Mouse (Mus musculus) liver, embryonic 14.5 days (tissue): Measurements from ENCODE around the gene Ramp1. TPM values are rescaled to one million over a fixed set of nuclear protein-coding genes. Genes with fewer than 3 reads are reported as not detected.

ENCODE experiments used
- ATAC-seq: fragments of 200-750 bp; cut with Nextera tagmentation; 2 replicates; pipeline ENCODE4 v1.8.0; 2017; ENCODE audit warnings: moderate number of reproducible peaks, mild to moderate bottlenecking, moderate library complexity; ENCODE audit not compliant: insufficient read depth
- DNase-seq, 3 experiments: peaks; one replicate each; pipeline ENCODE4 v3.0.0-alpha.2; 2012 to 2013; ENCODE audit warnings: low read depth in 3 of 3, low spot score in 3 of 3
- H3K27ac ChIP-seq: fragments of 300-500 bp; sonication (generic); 2 replicates; pipeline ENCODE4 v1.5.1; 2014; ENCODE audit warnings: moderate library complexity, mild to moderate bottlenecking, control low read depth, inconsistent platforms
- H3K27me3 ChIP-seq: fragments of 300-500 bp; sonication (generic); 2 replicates; pipeline ENCODE4 v1.6.1; 2014; ENCODE audit warnings: mild to moderate bottlenecking, low read length, moderate library complexity; ENCODE audit not compliant: control insufficient read depth, insufficient read depth
- H3K36me3 ChIP-seq: fragments of 300-500 bp; sonication (generic); replicated peaks from 2 replicates; pipeline ENCODE4 v1.6.1; 2014; ENCODE audit warnings: low read depth; ENCODE audit not compliant: control insufficient read depth, insufficient read depth
- H3K4me1 ChIP-seq, 2 experiments: fragments of 200-500 bp in 1 of 2; fragments of 300-500 bp in 1 of 2; sonication (generic) in 1 of 2; replicated peaks; 2 replicates each; pipeline ENCODE4 v1.6.1; 2012 to 2014; ENCODE audit warnings: antibody characterized with exemption in 1 of 2, inconsistent platforms in 1 of 2, low read length in 1 of 2; ENCODE audit not compliant: control insufficient read depth in 2 of 2, insufficient read depth in 2 of 2
- H3K4me2 ChIP-seq: fragments of 300-500 bp; sonication (generic); 2 replicates; pipeline ENCODE4 v1.6.1; 2014; ENCODE audit warnings: low read depth, mild to moderate bottlenecking, control low read depth, moderate library complexity
- H3K4me3 ChIP-seq, 2 experiments: fragments of 200-500 bp in 1 of 2; fragments of 300-500 bp in 1 of 2; sonication (generic) in 1 of 2; 2 replicates each; pipeline ENCODE4 v1.5.1; 2012 to 2014; ENCODE audit warnings: low read depth in 2 of 2, low read length in 2 of 2, mild to moderate bottlenecking in 2 of 2, control low read depth in 1 of 2, inconsistent platforms in 1 of 2, moderate library complexity in 1 of 2; ENCODE audit not compliant: insufficient read depth in 1 of 2
- H3K9ac ChIP-seq: fragments of 300-500 bp; sonication (generic); replicated peaks from 2 replicates; pipeline ENCODE4 v1.6.1; 2014; ENCODE audit warnings: mild to moderate bottlenecking, control low read depth, moderate library complexity
- H3K9me3 ChIP-seq: fragments of 300-500 bp; sonication (generic); 2 replicates; pipeline ENCODE4 v1.6.1; 2016; ENCODE audit warnings: low read length, mixed read lengths; ENCODE audit not compliant: control insufficient read depth
- CTCF ChIP-seq: IDR thresholded peaks from 2 replicates; pipeline ENCODE4 v1.5.1; 2016; ENCODE audit warnings: antibody characterized with exemption, low read depth, control low read depth
- EP300 ChIP-seq: IDR thresholded peaks from 2 replicates; pipeline ENCODE4 v1.6.1; 2016; ENCODE audit warnings: antibody characterized with exemption, low read depth
- whole genome bisulfite sequencing: fragments of 180-500 bp; shearing (Covaris S2); extraction: QIAGEN DNeasy Blood & Tissue Kit; methylation state at CpG from one replicate; pipeline ENCODE4 v1.1.7; 2014; ENCODE audit not compliant: insufficient replicate concordance; 5-methylcytosine and 5-hydroxymethylcytosine counted together
- polyA plus RNA-seq, 2 experiments: library from polyadenylated mRNA; depleted of rRNA in 1 of 2; stranded (reverse) in 1 of 2; unstranded in 1 of 2; fragments of >200 nt; fragmentation: Nextera tagmentation in 1 of 2; extraction: Ambion mirVana in 1 of 2; gene quantifications; 2 replicates each; pipeline versions ENCODE4 v1.2.1 to v1.2.3; 2012 to 2014

Ramp1 gene
- polyA plus RNA-seq, 2 experiments: 2.4 to 5.2 TPM

DNA sequence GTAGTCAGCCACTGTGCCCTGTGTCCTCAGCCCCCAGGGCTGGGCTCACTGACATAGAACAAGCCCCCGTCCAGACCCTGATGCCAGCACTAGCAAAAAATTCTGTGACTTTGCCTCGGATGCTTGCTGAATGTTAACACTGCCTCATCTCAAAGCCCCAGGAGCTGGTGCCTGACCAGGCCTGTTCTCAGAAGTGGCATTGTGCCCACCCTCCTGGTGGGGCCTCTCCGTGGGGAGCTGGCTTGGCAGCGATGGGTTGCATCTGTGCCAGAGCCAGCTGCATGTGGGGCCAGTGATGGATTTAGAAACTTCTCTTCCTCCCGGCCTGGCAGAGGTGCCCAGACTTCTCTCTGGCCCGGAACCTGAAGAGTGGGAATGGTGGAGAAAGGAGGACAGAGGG is 30.2 kb downstream of the Ramp1 start:
- H3K4me3 ChIP-seq: no peak overlapping the region
- no peak overlapping the region for H3K4me2 ChIP-seq
- TF ChIP-seq EP300 (no peak), CTCF (no peak)
- no peaks in the 10 kb centered on the region for H3K9me3 ChIP-seq
- 79% methylated on average over 6 of the region's 6 CpGs for WGBS
- H3K27ac ChIP-seq: no peak overlapping the region
- DNase-seq (no peak), ATAC-seq (no peak)
- no peak overlapping the region for H3K9ac ChIP-seq
- no peaks in the 10 kb centered on the region for H3K27me3 ChIP-seq
- 0 out of 4 replicates have a peak, but pooled peaks cover 0 to 3% of the 10 kb centered on the region in 2 experiments for H3K4me1 ChIP-seq
- no peaks in the 10 kb centered on the region for H3K36me3 ChIP-seq

DNA sequence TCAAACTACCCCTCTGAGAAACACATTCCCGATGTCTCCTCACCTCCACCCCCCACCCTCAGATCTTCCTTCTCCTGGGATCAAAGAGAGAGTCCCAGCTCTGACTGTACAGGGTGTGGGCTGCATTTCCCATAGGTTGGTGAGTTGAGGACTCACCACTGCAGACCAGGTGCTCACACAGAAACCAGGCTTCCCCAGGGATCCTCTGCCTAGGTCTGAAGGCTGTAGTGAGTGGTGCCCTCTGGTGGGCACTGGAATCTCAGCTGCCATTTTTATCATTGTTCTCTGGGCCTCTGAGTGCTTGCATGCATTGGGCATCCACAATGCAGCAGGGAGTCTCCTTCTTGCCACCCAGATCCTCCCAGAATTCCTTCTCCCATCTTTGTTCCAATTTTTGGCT is 31.5 kb downstream of the Ramp1 start:
- no peak for ATAC-seq
- H3K9ac ChIP-seq: no peak overlapping the region
- no peak for DNase-seq
- no peak overlapping the region for H3K4me3 ChIP-seq
- H3K4me1 ChIP-seq: 0 out of 4 replicates have a peak, but pooled peaks cover 0 to 3% of the 10 kb centered on the region in 2 experiments
- WGBS: 64% methylated on average over 1 of the region's 1 CpGs
- no peak overlapping the region for H3K27ac ChIP-seq
- no peaks in the 10 kb centered on the region for H3K27me3 ChIP-seq
- no peak overlapping the region for H3K4me2 ChIP-seq
- no peaks in the 10 kb centered on the region for H3K36me3 ChIP-seq
- TF ChIP-seq EP300 (no peak), CTCF (peak; percentile 86)
- no peaks in the 10 kb centered on the region for H3K9me3 ChIP-seq

DNA sequence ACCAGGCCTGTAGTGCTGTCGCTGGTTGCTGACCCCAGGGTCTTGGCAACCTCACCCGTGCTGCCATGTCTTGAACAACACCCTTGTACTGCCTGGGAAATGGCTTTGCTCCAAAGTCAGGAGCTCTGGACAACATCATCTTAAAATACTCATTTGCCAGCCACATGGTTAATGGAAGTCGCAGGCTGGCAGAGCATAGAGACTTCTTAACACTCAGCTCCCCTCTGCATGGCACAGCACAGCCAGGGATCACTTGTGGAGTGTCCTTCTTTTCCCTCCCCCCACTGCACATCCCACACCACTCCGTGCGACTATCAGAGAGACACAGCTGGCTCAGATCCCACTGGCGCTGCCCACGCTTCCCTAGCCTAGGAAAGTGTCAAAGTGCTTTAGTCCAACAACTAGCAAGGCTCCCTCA is 32.0 kb downstream of the Ramp1 start:
- Histone ChIP-seq H3K4me2 (no peak overlapping the region), H3K27me3 (no peaks in the 10 kb centered on the region), H3K9me3 (no peaks in the 10 kb centered on the region), H3K36me3 (no peaks in the 10 kb centered on the region), H3K4me1 (0 out of 4 replicates have a peak, but pooled peaks cover 0 to 3% of the 10 kb centered on the region in 2 experiments), H3K4me3 (no peak overlapping the region), H3K9ac (no peak overlapping the region), H3K27ac (no peak overlapping the region)
- TF ChIP-seq CTCF: no peak
- no peak for TF ChIP-seq EP300
- DNase-seq (no peak), ATAC-seq (no peak)
- WGBS: 61% methylated on average over 7 of the region's 7 CpGs

DNA sequence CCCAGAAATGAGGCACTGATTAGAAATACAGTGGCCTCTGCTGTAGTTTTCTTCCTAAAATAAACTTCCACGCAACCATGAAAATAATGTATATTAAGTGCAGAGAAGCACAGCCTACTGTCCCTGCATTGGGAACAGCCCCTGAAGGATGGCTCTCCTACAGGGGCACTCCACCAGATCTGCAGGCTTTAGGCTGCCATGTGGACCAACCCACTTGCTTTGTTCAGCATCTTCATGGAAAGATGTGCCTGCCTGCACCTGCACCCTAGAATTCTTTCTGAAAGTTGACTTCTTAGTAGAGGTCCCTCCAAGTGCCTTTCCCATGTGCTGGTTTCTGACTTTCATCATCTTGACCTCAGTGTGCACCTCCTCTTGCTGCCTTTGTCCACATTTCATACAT is 35.6 kb downstream of the Ramp1 start:
- Histone ChIP-seq H3K4me3 (no peak overlapping the region), H3K9ac (no peak overlapping the region), H3K9me3 (no peaks in the 10 kb centered on the region), H3K36me3 (no peaks in the 10 kb centered on the region), H3K4me1 (no peaks in the 10 kb centered on the region), H3K4me2 (no peak overlapping the region), H3K27me3 (no peaks in the 10 kb centered on the region), H3K27ac (no peak overlapping the region)
- no peak for DNase-seq
- no peak for ATAC-seq
- 82% methylated on average over 1 of the region's 1 CpGs for WGBS
- TF ChIP-seq CTCF: no peak
- no peak for TF ChIP-seq EP300

DNA sequence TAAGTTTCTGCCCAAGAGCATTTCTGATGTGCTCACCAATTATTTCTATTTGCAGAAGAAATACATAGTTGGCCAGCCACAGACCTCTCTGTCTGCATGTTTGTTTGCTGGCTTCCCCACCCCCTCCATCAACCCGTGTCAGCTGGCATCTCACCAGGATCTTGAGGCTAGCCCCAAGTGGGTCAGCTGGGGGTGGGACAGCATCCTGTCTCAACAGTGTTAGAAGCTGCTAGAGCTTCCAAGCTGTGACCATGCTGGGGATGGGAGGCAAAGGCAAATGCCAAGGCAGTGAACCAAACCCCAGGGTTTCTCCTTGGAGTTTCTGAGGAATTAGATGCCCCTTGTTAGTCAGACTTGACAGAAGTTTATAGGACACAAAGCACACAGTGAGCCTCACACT is 36.4 kb downstream of the Ramp1 start:
- Histone ChIP-seq H3K36me3 (no peaks in the 10 kb centered on the region), H3K4me1 (no peaks in the 10 kb centered on the region), H3K4me2 (no peak overlapping the region), H3K27me3 (no peaks in the 10 kb centered on the region), H3K27ac (no peak overlapping the region), H3K4me3 (no peak overlapping the region), H3K9ac (no peak overlapping the region), H3K9me3 (no peaks in the 10 kb centered on the region)
- DNase-seq (no peak), ATAC-seq (no peak)
- 4% methylated on average over 1 of the region's 1 CpGs for WGBS
- no peak for TF ChIP-seq CTCF
- TF ChIP-seq EP300: no peak
